Mouse (Mus musculus): ENCODE results near the gene Sgo2b.
"Not testable (repeated sequence)": the region's sequence is repeated elsewhere in the genome, so short reads cannot be mapped to it uniquely, and the experiment has no call there.

The Sgo2b gene

DNA sequence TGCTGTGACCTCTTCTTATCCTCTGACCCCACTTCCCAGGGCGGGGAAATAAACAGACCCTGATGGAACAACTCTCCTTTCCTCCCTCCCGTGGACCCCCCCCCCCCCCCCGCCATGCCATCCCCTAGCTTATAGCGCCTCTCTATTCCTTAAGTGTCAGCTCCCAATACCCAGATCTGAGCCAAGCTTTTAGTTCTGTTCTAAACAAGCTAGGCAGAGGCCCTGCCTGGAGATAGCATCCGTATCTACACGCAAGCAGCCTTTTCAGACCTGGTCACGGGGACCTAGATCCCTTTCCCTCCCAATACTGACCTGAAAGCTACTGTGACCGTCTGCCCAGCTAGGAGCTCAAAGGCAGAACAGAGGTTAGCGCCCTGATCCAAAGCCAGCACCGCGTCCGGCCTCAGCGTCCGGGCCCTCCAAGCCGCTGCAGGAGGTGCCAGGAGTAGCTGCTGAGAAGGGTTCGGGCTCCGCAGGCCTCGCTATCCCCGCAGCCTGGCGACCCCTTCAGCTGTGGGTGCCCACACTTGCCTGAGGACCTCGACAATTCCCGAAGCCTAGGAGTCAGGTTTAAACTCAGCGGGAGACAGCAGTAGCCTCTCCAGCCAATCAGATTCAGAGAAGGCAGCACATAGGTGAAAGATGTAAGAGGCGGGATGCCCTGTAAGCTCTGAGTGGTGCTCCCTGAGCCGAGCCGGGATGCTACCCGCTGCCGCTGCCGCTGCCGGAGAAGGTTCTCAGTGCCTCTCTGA, at the start of gene Sgo2b:
Sgo2b (minus strand) TSS at position 623 of the 752 bp plus-strand sequence.
- no peak for DNase-seq (ENCODE audit: low spot score in 2 of 2)

DNA sequence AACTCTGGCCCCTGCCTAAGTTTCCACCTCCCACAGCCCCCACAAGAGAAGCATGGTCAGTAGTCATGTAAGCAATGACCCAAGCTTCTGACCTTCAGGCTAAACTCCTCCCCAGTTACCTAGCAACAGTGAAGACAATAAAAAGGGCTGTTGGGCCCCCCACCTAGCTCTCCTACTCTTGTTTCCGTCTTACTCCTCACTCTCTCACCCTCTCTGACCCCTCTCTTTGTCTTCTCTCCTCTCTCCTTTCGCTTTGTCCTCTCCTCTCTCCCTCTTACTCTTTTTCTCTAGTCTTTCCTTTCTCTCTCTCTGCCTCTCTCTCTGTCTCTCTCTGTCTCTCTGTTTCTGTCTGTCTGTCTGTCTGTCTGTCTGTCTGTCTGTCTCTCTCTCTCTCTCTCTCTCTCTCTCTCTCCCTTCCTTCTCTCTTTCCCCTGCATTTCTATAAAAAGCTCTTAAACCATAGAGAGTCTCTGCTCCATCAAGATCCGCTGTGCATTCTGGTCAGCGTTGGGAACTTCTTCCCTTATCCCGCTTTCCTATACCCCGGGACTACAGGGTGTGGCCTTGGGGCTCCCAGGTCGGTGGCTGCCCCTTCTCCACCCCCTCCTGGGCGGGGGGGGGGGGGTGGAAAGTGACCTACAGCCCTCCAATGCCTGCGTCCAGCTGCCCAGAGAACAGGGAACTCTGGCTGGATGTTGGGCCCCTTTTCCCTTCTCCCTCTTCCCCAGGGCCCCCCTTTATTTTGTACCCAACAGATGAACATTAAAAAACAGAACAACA, 18.8 kb upstream of the Sgo2b start:
- DNase-seq (ENCODE audit: low spot score in 2 of 2): not testable (repeated sequence)

DNA sequence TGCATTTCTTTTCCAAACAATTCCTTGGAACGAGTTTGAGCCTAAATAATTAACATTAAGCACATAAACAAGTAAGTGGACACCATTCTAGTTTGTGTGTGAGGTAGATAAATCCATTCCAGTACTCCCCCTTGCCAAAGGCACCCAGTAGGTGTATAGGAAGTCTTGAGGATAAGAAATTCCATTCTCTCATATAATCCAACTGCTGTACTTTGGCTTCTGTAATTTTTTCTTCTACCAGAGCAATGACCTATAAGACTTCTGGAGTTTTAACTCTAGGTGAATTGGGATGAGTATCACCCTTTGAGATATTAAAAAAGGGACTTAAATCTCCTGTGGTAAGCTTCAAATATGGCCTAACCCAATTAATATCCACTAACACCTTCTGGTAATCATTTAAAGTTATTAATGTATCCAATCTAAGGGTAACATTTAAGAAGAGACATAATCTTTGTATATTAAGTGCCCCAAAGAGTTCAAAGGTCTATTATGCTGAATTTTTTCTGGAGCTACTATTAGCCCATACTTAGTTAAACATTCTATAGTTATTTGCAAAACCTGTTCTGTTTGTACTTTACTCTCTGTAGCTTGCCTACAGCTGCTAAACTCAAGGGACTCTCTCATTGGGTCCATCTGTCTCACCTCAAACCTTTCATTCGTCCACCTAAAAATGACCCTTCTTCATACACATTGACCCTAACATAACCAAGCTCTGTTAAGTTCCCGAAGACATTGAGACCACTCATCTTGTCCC, 9.2 kb upstream of the Sgo2b start:
- no peak for DNase-seq (ENCODE audit: low spot score in 2 of 2)

- not testable (repeated sequence) for DNase-seq (ENCODE audit: low spot score in 2 of 2)
Observed at GRCm38 (mm10) chr8:63953802-63954201, 1.8 kb upstream of the Sgo2b start.

GRCm38 (mm10) chr8:63933171-63933570, 18.9 kb downstream of the Sgo2b start:
- no peak for DNase-seq (ENCODE audit: low spot score in 2 of 2)

GRCm38 (mm10) chr8:63929301-63930097, 22.5 kb downstream of the Sgo2b start:
- no peak for DNase-seq (ENCODE audit: low spot score in 2 of 2)

GRCm38 (mm10) chr8:63921257-63921960, 30.6 kb downstream of the Sgo2b start:
- DNase-seq (ENCODE audit: low spot score in 2 of 2): no peak

GRCm38 (mm10) chr8:63895096-63895495, 57.0 kb downstream of the Sgo2b start:
- DNase-seq (ENCODE audit: low spot score in 2 of 2): no peak

GRCm38 (mm10) chr8:63878353-63878752, 73.7 kb downstream of the Sgo2b start:
- DNase-seq (ENCODE audit: low spot score in 2 of 2): no peak

GRCm38 (mm10) chr8:63877393-63877792, 74.7 kb downstream of the Sgo2b start:
- DNase-seq (ENCODE audit: low spot score in 2 of 2): peak in 1 of 2 experiments; percentile 40

DNA sequence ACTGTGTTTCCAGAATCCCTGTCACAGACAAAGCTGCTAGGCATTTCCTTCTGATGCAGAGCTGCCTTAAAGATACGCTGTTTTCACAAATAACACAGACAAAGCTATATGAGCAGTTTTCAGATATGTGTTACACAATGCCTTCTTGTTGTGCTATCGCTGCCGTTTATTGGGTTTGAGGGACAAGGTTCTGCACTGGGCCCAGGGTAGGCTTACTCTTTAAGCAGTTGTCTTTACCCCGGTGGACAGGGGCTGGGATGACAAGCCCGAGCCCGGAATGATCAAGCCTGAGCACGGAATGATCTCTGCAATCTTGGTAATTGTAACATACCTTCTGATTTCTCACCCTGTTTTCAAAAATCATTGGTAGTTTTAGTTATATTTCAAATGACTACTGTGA, 75.1 kb downstream of the Sgo2b start:
- no peak for DNase-seq (ENCODE audit: low spot score in 2 of 2)

Measured in spleen, postnatal 10 days (tissue).